Mouse (Mus musculus) hindbrain, postnatal 0 days (tissue): ENCODE results near the gene Cln5. TPM values are rescaled to one million over a fixed set of nuclear protein-coding genes. Genes with fewer than 3 reads are reported as not detected.

Source experiments
- ATAC-seq: fragments of 200-750 bp; cut with Nextera tagmentation; 2 replicates; pipeline ENCODE4 v1.8.0; 2017; ENCODE audit warnings: mild to moderate bottlenecking, moderate TSS enrichment, moderate library complexity
- DNase-seq: peaks from one replicate; pipeline ENCODE4 v3.0.0-alpha.2; 2015; ENCODE audit warnings: low spot score
- H3K27ac ChIP-seq: fragments of 300-500 bp; sonication (generic); 2 replicates; pipeline ENCODE4 v1.5.1; 2014; ENCODE audit warnings: mild to moderate bottlenecking
- H3K27me3 ChIP-seq: fragments of 300-500 bp; sonication (generic); 2 replicates; pipeline ENCODE4 v1.6.1; 2014; ENCODE audit warnings: low read length, mixed read lengths; ENCODE audit not compliant: insufficient read depth
- H3K36me3 ChIP-seq: fragments of 300-500 bp; sonication (generic); 2 replicates; pipeline ENCODE4 v1.6.1; 2014; ENCODE audit warnings: low read length, mixed read lengths; ENCODE audit not compliant: insufficient read depth
- H3K4me1 ChIP-seq: fragments of 300-500 bp; sonication (generic); 2 replicates; pipeline ENCODE4 v1.6.1; 2014; ENCODE audit warnings: antibody characterized with exemption, low read length, mixed read lengths; ENCODE audit not compliant: insufficient read depth
- H3K4me2 ChIP-seq: fragments of 300-500 bp; sonication (generic); 2 replicates; pipeline ENCODE4 v1.6.1; 2014; ENCODE audit warnings: low read depth, mild to moderate bottlenecking, low read length, moderate library complexity, mixed read lengths
- H3K4me3 ChIP-seq: fragments of 300-500 bp; sonication (generic); 2 replicates; pipeline ENCODE4 v1.5.1; 2014; ENCODE audit warnings: low read length
- H3K9ac ChIP-seq: fragments of 300-500 bp; sonication (generic); replicated peaks from 2 replicates; pipeline ENCODE4 v1.6.1; 2014; ENCODE audit warnings: mild to moderate bottlenecking, low read length, moderate library complexity, mixed read lengths
- H3K9me3 ChIP-seq: fragments of 300-500 bp; sonication (generic); 2 replicates; pipeline ENCODE4 v1.6.1; 2016; ENCODE audit warnings: low read length, mixed read lengths
- CTCF ChIP-seq: IDR thresholded peaks from 2 replicates; pipeline ENCODE4 v1.5.1; 2016; ENCODE audit warnings: antibody characterized with exemption, control low read depth, low read depth
- WGBS: fragments of 180-500 bp; shearing (Covaris S2); extraction: QIAGEN DNeasy Blood & Tissue Kit; methylation state at CpG from one replicate; pipeline ENCODE4 v1.1.7; 2014; 5-methylcytosine and 5-hydroxymethylcytosine counted together
- polyA plus RNA-seq: library from polyadenylated mRNA; unstranded; fragments of >200 nt; fragmentation: Nextera tagmentation; extraction: Ambion mirVana; gene quantifications from 2 replicates; pipeline ENCODE4 v1.2.1, GENCODE M21; 2015
- total RNA-seq: library from RNA; depleted of rRNA; stranded (reverse); fragments of >200 nt; gene quantifications from 2 replicates; pipeline ENCODE4 v1.2.3, GENCODE M21; 2014; rRNA removed

Cln5 gene
- total RNA-seq (11.8 and 14.9 TPM in 2 replicates), polyA plus RNA-seq (14.0 and 14.5 TPM in 2 replicates)

- no peaks in the 10 kb centered on the region for H3K9me3 ChIP-seq
- H3K27ac ChIP-seq, result peak within 1 kb of the TSS; percentile 82
- H3K36me3 ChIP-seq, result peaks cover 4% of the 10 kb centered on the region; the same call in 1 of the 2 replicates
- no peaks in the 10 kb centered on the region for H3K27me3 ChIP-seq
- under 1% methylated on average over 56 of the region's 65 CpGs for WGBS
- TF ChIP-seq CTCF, result peak; percentile 66
- peak within 1 kb of the TSS; percentile 52 for H3K4me3 ChIP-seq
- DNase-seq, result peak; percentile 98
- peak; percentile 99 for ATAC-seq
- H3K4me2 ChIP-seq, result peak within 1 kb of the TSS; percentile 96
- peak within 1 kb of the TSS; percentile 61 for H3K9ac ChIP-seq
- H3K4me1 ChIP-seq, result peaks cover 3% of the 10 kb centered on the region; the same call in 1 of the 2 replicates
These were observed at the start of gene Cln5 for GRCm38 (mm10) chr14:103069864-103070611. Gene Cln5 (plus strand): TSS chr14:103070216.

GRCm38 (mm10) chr14:103029203-103029602 lies 40.8 kb upstream of the Cln5 start:
- no peak overlapping the region for H3K27ac ChIP-seq
- no peaks in the 10 kb centered on the region for H3K4me1 ChIP-seq
- H3K4me2 ChIP-seq, result no peak overlapping the region
- DNase-seq, result no peak
- no peak overlapping the region for H3K9ac ChIP-seq
- TF ChIP-seq CTCF, result no peak
- H3K27me3 ChIP-seq, result no peaks in the 10 kb centered on the region
- no peak for ATAC-seq
- WGBS, result 83% methylated on average over 2 of the region's 2 CpGs
- H3K36me3 ChIP-seq, result no peaks in the 10 kb centered on the region
- H3K9me3 ChIP-seq, result no peaks in the 10 kb centered on the region
- no peak overlapping the region for H3K4me3 ChIP-seq

- Histone ChIP-seq H3K36me3 (no peaks in the 10 kb centered on the region), H3K4me1 (no peaks in the 10 kb centered on the region), H3K9me3 (no peaks in the 10 kb centered on the region), H3K9ac (no peak overlapping the region), H3K4me3 (no peak overlapping the region), H3K27me3 (no peaks in the 10 kb centered on the region), H3K27ac (no peak overlapping the region), H3K4me2 (no peak overlapping the region)
- no peak for ATAC-seq
- no peak for TF ChIP-seq CTCF
- 81% methylated on average over 10 of the region's 10 CpGs for whole genome bisulfite sequencing
- no peak for DNase-seq
These were observed 36.7 kb upstream of the Cln5 start for GRCm38 (mm10) chr14:103033271-103033823.

- Histone ChIP-seq H3K4me2 (no peak overlapping the region), H3K9ac (no peak overlapping the region), H3K27me3 (no peaks in the 10 kb centered on the region), H3K4me1 (no peaks in the 10 kb centered on the region), H3K27ac (no peak overlapping the region), H3K9me3 (no peaks in the 10 kb centered on the region), H3K36me3 (no peaks in the 10 kb centered on the region), H3K4me3 (no peak overlapping the region)
- no peak for TF ChIP-seq CTCF
- ATAC-seq, result no peak
- DNase-seq, result no peak
- WGBS, result 86% methylated on average over 9 of the region's 9 CpGs
These were observed 35.9 kb upstream of the Cln5 start for GRCm38 (mm10) chr14:103034076-103034475.

GRCm38 (mm10) chr14:103037016-103037415 lies 33.0 kb upstream of the Cln5 start:
- no peak for TF ChIP-seq CTCF
- no peaks in the 10 kb centered on the region for H3K4me1 ChIP-seq
- no peak overlapping the region for H3K27ac ChIP-seq
- no peaks in the 10 kb centered on the region for H3K27me3 ChIP-seq
- H3K4me3 ChIP-seq, result no peak overlapping the region
- H3K4me2 ChIP-seq, result no peak overlapping the region
- WGBS, result 74% methylated on average over 3 of the region's 3 CpGs
- DNase-seq, result no peak
- H3K9me3 ChIP-seq, result no peaks in the 10 kb centered on the region
- H3K9ac ChIP-seq, result no peak overlapping the region
- H3K36me3 ChIP-seq, result no peaks in the 10 kb centered on the region
- ATAC-seq, result no peak

GRCm38 (mm10) chr14:103046677-103047076 lies 23.3 kb upstream of the Cln5 start, which contains the start of gene Acod1:
Gene Acod1 (plus strand): TSS chr14:103046977.
- TF ChIP-seq CTCF, result no peak
- no peak within 1 kb of the TSS for H3K9ac ChIP-seq
- DNase-seq, result no peak
- no peaks in the 10 kb centered on the region for H3K4me1 ChIP-seq
- no peaks in the 10 kb centered on the region for H3K36me3 ChIP-seq
- no peak within 1 kb of the TSS for H3K4me2 ChIP-seq
- H3K27me3 ChIP-seq, result no peaks in the 10 kb centered on the region
- H3K9me3 ChIP-seq, result no peaks in the 10 kb centered on the region
- 80% methylated on average over 2 of the region's 2 CpGs for WGBS
- ATAC-seq, result no peak
- no peak within 1 kb of the TSS for H3K4me3 ChIP-seq
- H3K27ac ChIP-seq, result no peak within 1 kb of the TSS
